Mouse (Mus musculus): ENCODE measurements around the gene Tmem110.
A peak's percentile ranks its signal among the peaks of the same experiment; 100 is the strongest.

The Tmem110 gene

GRCm38 (mm10) chr14:30862368-30862767 is 37.0 kb downstream of the Tmem110 start:
- DNase-seq (ENCODE audit: low spot score) = no peak

DNA sequence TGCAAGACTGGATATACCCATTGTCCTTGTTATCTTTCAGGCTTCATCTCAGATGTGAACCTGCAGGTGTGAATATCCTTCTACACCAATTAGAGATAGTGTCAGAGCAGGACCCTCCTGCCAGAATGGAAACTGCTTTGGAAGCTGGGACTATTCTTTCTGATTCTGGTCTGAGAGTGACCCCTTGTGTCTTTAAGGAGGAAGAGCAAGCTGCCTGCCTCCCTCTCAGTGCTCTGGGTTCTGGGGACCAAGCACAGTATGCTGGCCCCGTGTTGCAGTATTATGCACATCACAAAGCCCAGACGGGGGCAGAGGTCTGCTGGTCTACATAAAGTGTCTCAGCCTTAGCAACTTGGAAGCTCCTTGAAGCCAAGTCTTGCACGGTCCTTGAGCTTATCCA is 39.9 kb downstream of the Tmem110 start:
- DNase-seq (ENCODE audit: low spot score) = no peak

DNA sequence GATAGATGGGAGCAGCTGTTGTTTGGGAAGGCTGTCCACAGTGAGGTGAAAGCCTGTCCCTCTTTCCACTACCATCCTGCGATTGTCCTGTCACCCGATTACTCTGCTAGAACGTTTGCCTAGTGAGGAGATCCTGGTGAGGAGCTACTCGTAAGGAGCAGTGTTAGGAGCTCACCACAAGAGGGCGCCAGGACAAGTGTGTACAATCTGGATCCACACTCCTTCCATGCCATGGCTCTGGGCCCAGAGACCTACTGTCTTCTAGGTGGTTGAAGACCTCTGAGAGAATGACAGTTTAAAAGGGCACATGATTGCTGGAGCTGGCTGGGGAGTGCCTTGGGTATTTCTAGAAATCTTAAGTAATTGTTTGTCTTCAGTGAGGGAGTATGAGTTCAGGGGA is 41.7 kb downstream of the Tmem110 start:
- DNase-seq (ENCODE audit: low spot score) = peak; percentile 55

DNA sequence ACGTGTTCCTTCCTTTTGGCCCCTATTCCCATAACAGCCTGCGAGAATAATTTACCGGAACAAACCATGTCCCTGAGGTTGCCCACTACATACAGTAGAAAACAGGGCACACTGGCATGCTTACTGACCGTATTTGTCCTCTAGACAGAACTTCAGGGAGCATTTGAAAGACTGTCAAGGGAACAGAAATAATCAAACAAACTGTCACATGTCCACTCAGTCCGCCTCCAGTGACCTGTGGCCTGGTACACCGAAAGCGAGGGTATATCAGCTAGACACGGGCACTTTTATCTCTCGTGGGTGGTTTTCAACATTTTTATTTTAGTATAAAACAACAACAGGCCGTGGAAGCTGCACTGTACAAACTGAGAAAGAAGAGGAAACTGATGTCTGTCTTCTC is 43.4 kb downstream of the Tmem110 start:
- DNase-seq (ENCODE audit: low spot score) = no peak

DNA sequence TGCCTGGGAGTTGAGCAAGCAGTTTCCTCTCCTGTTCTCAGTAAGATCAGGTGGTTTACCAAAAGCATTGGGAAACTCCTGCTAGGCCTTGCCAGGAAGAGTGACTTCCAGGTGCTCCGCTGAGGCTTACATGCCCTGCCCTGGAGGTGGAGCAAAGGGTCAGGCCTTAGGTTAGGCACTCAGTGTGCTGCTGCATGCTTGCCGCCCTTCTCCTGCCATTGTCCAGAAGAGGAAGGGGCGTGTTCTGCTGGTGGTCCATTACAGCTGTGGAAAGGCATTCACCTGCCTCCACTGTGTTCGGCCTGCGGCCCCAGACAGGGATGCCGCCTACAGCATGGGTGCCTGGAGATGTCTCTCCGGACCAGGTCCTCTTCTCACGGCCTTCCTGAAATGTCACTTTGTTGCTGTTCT is 44.0 kb downstream of the Tmem110 start:
- DNase-seq (ENCODE audit: low spot score) = no peak

DNA sequence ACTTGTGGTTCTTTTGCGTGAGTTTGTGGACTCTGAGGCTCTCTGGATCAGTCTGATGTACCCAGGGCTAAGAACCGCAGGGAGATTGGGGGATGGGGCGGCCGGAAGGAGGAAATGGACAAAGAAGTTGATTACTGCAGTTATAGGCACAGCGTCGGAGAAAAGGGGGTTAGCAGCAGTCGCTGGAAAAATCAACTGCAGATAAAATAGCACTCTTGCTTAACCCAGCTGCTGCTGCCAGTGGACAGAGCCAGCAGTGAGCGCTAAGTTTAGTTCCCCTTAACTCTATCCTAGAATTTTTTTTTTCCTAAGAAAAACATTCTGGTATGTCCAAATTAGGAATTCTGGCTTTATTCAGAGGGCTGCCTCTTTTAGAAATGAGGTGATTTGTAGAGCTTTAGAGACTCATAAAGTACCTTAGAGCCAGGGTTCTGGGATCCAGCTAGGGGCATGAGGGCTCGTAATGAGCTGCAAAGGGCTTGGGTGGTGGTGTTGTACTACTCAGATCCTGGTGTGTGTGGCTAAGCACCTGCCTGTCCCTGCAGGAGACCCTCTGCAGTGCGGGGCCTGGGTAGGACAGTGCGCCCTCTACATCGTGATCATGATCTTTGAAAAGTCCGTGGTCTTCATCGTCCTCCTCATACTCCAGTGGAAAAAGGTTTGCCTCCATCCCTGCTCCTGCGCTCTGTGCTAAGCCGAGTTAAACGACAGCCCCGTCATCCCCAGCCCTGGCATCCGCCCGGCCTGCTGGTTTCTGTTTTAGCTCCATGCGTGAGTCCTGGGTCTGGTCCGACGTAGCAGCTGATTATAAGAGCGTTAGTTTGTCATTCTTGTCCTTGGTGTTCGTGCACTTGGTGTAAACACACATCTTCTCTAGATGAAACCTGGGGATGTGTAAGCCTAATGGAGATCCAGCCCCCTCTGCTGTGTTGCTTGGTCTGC is 45.1 kb downstream of the Tmem110 start:
- no peak for DNase-seq (ENCODE audit: low spot score)

DNA sequence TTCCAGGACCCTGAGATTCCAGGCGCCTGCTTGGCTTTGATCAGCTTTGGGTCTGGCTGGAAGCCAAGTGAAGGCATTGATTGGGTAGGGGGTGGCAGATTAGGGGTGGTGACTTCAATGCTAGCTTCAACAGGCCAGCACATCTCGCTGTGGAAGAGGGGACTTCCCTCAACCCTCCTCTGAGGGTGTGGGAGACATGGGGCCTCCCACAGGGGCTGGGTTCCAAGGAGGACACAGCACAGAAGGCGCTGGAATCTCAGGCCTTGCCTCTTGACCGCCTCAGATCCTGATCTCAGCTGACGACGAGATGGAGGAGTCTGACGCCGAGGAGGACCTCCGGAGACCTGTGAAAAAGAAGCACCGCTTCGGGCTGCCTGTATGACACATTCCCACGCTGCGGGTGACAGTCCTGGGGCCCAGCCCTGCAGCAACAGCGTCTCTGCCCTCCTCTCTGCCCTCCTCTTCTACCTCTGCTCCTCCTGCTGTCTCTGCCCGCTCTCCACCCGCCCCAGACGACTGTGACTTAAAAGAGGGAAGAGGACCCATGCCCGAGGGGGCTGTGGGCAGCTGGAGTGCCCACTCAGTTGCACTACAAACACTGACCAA is 48.8 kb downstream of the Tmem110 start:
- no peak for DNase-seq (ENCODE audit: low spot score)

DNA sequence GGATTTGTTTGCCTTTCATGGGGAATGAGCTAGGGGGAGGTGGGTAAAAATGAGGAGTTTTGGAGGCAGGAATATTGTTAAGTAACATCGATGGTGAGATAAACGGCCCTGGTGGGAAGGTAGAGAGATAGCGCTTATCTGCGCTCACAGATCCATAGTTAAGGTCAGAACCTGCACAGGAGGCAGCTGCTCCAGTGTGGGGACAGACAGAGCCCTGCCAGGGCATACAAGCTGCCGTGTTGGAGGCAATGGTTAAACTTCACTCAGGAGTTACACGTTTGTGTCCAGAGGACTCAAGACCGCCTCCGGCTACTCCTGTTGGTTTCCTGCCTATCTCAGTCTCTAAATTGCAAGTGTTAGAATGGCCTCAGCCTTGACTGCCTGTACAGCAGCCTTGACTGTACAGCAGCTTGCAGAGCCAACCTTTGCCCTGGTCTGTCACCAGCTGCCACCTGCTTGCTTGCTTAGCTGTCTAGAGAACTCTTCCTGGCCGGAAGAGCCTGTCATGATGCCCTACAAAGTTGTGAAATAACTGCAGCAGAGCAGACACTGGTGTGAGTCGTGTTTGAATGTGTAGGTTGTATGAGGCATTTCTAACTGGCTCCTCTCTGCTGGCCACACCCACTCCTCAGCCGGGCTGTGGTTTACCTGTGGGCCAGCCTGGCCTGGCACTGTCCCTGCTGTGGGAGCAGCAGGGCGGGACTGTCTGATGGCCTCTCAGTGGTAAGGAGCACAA is 49.9 kb downstream of the Tmem110 start:
- DNase-seq (ENCODE audit: low spot score) = no peak

DNA sequence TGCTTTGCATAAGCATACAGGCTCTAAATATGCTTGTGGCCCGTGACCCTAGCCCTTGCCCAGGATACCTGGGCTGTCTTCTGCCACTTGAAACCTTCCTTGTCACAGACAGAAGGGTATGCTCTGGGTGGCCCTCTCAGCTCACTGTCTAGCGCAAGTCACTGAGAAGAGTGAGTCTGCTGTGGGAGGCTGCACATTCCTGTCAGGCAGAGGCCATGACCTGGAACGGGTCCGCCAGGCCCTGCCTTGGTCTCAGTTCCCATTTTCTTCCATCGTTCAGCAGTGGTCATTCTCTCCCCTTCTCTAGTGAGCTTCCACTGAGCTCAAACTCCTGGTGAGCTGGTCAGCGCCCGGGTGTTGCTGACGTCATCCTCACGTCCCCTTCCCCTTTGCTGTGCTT is 50.6 kb downstream of the Tmem110 start:
- DNase-seq (ENCODE audit: low spot score) = no peak

DNA sequence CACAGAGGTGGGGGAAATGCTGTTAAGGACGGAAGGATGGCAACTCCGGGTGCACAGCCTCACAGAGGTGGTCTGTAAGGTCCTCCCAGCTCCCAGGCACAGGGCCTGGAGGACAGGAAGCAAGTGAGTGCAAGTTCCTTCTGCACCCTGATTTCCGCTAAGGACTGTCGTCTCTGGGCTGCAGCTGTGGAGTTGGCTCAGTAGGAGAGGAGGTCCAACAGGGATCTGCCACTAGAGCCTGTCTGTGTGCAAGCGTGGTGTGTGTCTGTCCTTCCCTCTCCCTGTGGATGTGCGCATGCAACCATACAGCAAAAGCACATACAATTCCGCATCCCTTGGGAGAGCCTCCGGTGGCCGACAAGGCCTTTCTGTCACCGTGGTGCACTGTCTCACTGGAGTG is 51.1 kb downstream of the Tmem110 start:
- no peak for DNase-seq (ENCODE audit: low spot score)

- DNase-seq (ENCODE audit: low spot score) = no peak
These were observed 52.4 kb downstream of the Tmem110 start for GRCm38 (mm10) chr14:30877827-30878226.

DNA sequence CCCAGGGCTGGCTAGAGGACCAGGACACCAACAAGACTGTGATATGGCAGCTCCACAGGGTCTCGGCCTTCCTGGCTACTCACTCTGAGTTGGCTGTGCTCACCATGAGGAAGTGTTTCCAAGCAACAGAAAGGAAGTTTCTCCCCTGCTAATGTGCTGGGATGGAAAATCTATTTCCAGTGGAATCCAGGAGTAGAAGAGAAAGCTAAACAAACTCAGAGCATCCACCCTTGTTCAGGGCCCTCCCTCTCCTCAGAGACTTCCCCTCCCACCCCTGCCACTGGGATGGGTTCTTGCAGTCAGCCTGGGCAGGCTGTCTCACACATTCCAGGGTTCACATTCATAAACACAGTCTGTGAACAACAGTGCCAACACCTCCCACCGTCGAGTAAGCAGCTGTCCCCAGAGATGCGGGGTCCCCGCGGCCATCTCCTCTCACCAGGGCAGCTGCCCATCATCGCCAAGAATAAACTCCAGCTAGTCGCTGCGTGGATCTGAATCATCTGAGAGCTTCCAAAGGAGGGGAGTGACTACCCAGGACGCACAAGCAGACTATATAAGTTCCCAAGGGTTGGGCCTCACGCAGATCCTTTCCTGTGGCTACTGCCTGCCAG is 53.7 kb downstream of the Tmem110 start, which contains the start of gene Mustn1:
Gene Mustn1 (plus strand): TSS at position 243 of the 614 bp plus-strand sequence.
- DNase-seq (ENCODE audit: low spot score) = no peak

GRCm38 (mm10) chr14:30879794-30880193 is 54.4 kb downstream of the Tmem110 start:
- no peak for DNase-seq (ENCODE audit: low spot score)

DNA sequence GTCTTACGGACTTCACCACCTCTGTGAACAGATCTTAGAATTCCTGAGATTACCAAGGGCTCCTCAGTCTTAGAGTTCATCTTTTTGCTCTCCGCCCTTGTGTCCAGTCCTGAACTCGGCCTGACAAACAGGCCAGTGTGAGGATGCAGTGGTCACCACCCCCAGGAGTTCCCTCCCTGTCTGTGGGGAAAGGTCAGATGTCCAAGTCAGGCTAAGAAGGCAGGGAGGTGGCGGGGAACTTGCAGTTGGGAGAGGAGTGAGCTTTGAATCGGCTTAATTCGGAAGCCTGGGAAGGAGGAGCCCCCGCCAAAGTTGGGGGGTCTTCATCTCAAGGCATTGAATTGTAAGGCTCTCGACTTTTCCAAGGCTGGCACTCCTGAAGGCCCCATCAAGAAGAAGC is 54.9 kb downstream of the Tmem110 start:
- DNase-seq (ENCODE audit: low spot score) = no peak

GRCm38 (mm10) chr14:30880811-30881717 is 55.7 kb downstream of the Tmem110 start:
- DNase-seq (ENCODE audit: low spot score) = no peak

DNA sequence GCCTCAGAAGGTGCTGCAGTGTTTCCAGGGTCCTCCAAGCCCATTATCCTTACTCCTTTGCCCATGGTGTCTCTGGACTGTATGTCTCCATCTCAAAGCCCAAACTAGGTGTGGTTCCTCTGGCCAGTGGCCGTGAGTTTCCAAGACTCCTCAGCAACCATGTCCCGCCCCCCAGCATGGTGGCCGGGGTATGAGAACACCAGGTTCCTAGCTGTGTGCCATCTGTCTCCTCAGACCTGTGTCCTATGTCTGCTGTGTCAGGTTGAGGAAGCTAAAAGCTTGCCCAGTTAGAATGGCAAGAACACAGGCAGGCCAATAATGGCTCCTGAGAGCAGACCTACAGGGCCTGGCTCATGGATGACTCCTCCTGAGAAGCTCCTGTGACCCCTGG is 56.3 kb downstream of the Tmem110 start:
- DNase-seq (ENCODE audit: low spot score) = no peak

- no peak for DNase-seq (ENCODE audit: low spot score)
These were observed 59.9 kb downstream of the Tmem110 start for GRCm38 (mm10) chr14:30885298-30885697.

GRCm38 (mm10) chr14:30886204-30886603 is 60.8 kb downstream of the Tmem110 start, which contains the start of gene Itih4:
Gene Itih4, plus strand, starts transcription at chr14:30886476.
- no peak for DNase-seq (ENCODE audit: low spot score)

GRCm38 (mm10) chr14:30888271-30888732 is 62.9 kb downstream of the Tmem110 start:
- no peak for DNase-seq (ENCODE audit: low spot score)

- no peak for DNase-seq (ENCODE audit: low spot score)
These were observed 74.6 kb downstream of the Tmem110 start for GRCm38 (mm10) chr14:30899972-30900371.

DNA sequence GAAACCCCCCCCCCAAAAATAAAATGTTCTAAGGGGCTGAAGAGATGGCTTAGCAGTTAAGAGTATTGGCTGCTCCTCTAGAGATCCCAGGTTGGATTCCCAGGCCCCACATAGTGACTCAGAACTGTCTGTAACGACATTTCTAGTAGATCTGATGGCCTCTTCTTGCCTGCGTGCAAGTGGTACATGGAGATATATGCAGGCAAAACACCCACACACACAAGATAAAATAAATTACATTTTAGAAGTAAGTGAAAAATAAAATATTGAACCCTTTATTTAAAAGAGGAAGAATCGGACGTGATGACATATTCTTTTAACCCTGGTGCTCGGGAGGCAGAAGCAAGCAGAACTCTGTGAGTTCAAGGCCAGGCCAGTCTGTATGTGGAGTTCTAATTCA is 77.2 kb downstream of the Tmem110 start:
- no peak for DNase-seq (ENCODE audit: low spot score)

Measured in layer of hippocampus, adult 9-10 months (tissue).